Mouse (Mus musculus) CH12.LX (cell line): ENCODE results near the gene Heatr5b.

Experiments
- CHD2 ChIP-seq: IDR thresholded peaks from 2 replicates; pipeline ENCODE4 v1.6.1; 2011; ENCODE audit warnings: low read length, improper control_type of control experiment
- CTCF ChIP-seq, 2 experiments: IDR thresholded peaks in 1 of 2; conservative IDR thresholded peaks in 1 of 2; 2 replicates each; pipeline ENCODE4 v1.5.1; 2011 to 2012; ENCODE audit warnings: low read depth in 2 of 2, low read length in 2 of 2, improper control_type of control experiment in 1 of 2, inconsistent platforms in 1 of 2, mild to moderate bottlenecking in 1 of 2, moderate library complexity in 1 of 2
- JUN ChIP-seq: IDR thresholded peaks from 2 replicates; pipeline ENCODE4 v1.6.1; 2011; ENCODE audit warnings: low read depth, mild to moderate bottlenecking, low read length, improper control_type of control experiment, moderate library complexity; ENCODE audit not compliant: insufficient read depth
- NELFE ChIP-seq: IDR thresholded peaks from 2 replicates; pipeline ENCODE4 v1.6.1; 2011; ENCODE audit warnings: low read depth, low read length, improper control_type of control experiment
- POLR2A ChIP-seq: IDR thresholded peaks from 2 replicates; pipeline ENCODE4 v1.6.1; 2011; ENCODE audit warnings: low read depth, mild to moderate bottlenecking, improper control_type of control experiment, low read length
- SIN3A ChIP-seq: IDR thresholded peaks from 2 replicates; pipeline ENCODE4 v1.6.1; 2012; ENCODE audit warnings: low read length, improper control_type of control experiment, inconsistent platforms
- SMC3 ChIP-seq: IDR thresholded peaks from 2 replicates; pipeline ENCODE4 v1.6.1; 2011; ENCODE audit warnings: low read depth, low read length, improper control_type of control experiment
- ZMIZ1 ChIP-seq: IDR thresholded peaks from 2 replicates; pipeline ENCODE4 v1.6.1; 2012; ENCODE audit warnings: low read depth, mild to moderate bottlenecking, inconsistent platforms, low read length, improper control_type of control experiment

- no peak for TF ChIP-seq JUN
- no peak for TF ChIP-seq POLR2A
- no peak for TF ChIP-seq CTCF (conservative IDR thresholded peaks at IDR 0.05 in 1 of 2, IDR thresholded peaks at IDR 0.05 in 1 of 2; ENCODE audit: low read depth in 2 of 2, low read length in 2 of 2)
- TF ChIP-seq ZMIZ1, result no peak
- no peak for TF ChIP-seq NELFE
- no peak for TF ChIP-seq SMC3
- TF ChIP-seq SIN3A, result no peak
- no peak for TF ChIP-seq CHD2
These were observed 97.4 kb downstream of the Heatr5b start for GRCm38 (mm10) chr17:78737771-78738170.
